Mouse (Mus musculus) liver, embryonic 14.5 days (tissue): ENCODE data around the gene Pik3r1.

Experiments used
- CTCF ChIP-seq: IDR thresholded peaks from 2 replicates; pipeline ENCODE4 v1.5.1; 2016; ENCODE audit warnings: antibody characterized with exemption, low read depth, control low read depth
- EP300 ChIP-seq: IDR thresholded peaks from 2 replicates; pipeline ENCODE4 v1.6.1; 2016; ENCODE audit warnings: antibody characterized with exemption, low read depth

GRCm38 (mm10) chr13:101777851-101778250, 9.8 kb upstream of the Pik3r1 start:
- TF ChIP-seq CTCF (no peak), EP300 (no peak)
